Mouse (Mus musculus): Measurements from ENCODE around the gene Pde1a. TPM values are rescaled to one million over a fixed set of nuclear protein-coding genes. Genes with fewer than 3 reads are reported as not detected.
"Not testable (repeated sequence)": the region's sequence is repeated elsewhere in the genome, so short reads cannot be mapped to it uniquely, and the experiment has no call there.

Gene Pde1a
- polyA plus RNA-seq, 1 experiment = 3.1 TPM

- TF ChIP-seq CTCF (IDR thresholded peaks at IDR 0.05; ENCODE audit: insufficient read depth, low read length) (no peak), POLR2A (IDR thresholded peaks at IDR 0.05; ENCODE audit: borderline replicate concordance, extremely low read depth, low read depth, low read length) (no peak)
- DNase-seq = no peak
- H3K4me3 ChIP-seq (replicated peaks; ENCODE audit: extremely low read depth, low read depth, low read length) = no peak overlapping the region
- no peaks in the 10 kb centered on the region for H3K4me1 ChIP-seq (ENCODE audit: control insufficient read depth, insufficient read depth, low read length)
- WGBS = 84% methylated on average over 6 of the region's 6 CpGs
These were observed 245.5 kb downstream of the Pde1a start for GRCm38 (mm10) chr2:79883631-79884350.

GRCm38 (mm10) chr2:79883210-79883609 is 246.0 kb downstream of the Pde1a start:
- WGBS = 92% methylated on average over 4 of the region's 4 CpGs
- Histone ChIP-seq H3K4me1 (ENCODE audit: control insufficient read depth, insufficient read depth, low read length) (no peaks in the 10 kb centered on the region), H3K4me3 (replicated peaks; ENCODE audit: extremely low read depth, low read depth, low read length) (no peak overlapping the region)
- TF ChIP-seq CTCF (IDR thresholded peaks at IDR 0.05; ENCODE audit: insufficient read depth, low read length) = no peak
- TF ChIP-seq POLR2A (IDR thresholded peaks at IDR 0.05; ENCODE audit: borderline replicate concordance, extremely low read depth, low read depth, low read length) = no peak
- DNase-seq = no peak

- Histone ChIP-seq H3K4me3 (replicated peaks; ENCODE audit: extremely low read depth, low read depth, low read length) (no peak overlapping the region), H3K4me1 (ENCODE audit: control insufficient read depth, insufficient read depth, low read length) (no peaks in the 10 kb centered on the region)
- WGBS = 45% methylated on average over 9 of the region's 9 CpGs
- peak; percentile 43; the same call in 1 of the 2 replicates for TF ChIP-seq CTCF (IDR thresholded peaks at IDR 0.05; ENCODE audit: insufficient read depth, low read length)
- TF ChIP-seq POLR2A (IDR thresholded peaks at IDR 0.05; ENCODE audit: borderline replicate concordance, extremely low read depth, low read depth, low read length) = no peak
- peak; percentile 4 for DNase-seq
These were observed 263.8 kb downstream of the Pde1a start for GRCm38 (mm10) chr2:79865275-79865999.

GRCm38 (mm10) chr2:79856874-79857273 is 272.4 kb downstream of the Pde1a start:
- TF ChIP-seq POLR2A (IDR thresholded peaks at IDR 0.05; ENCODE audit: borderline replicate concordance, extremely low read depth, low read depth, low read length) (no peak), CTCF (IDR thresholded peaks at IDR 0.05; ENCODE audit: insufficient read depth, low read length) (no peak)
- DNase-seq = no peak
- Histone ChIP-seq H3K4me1 (ENCODE audit: control insufficient read depth, insufficient read depth, low read length) (no peaks in the 10 kb centered on the region), H3K4me3 (replicated peaks; ENCODE audit: extremely low read depth, low read depth, low read length) (no peak overlapping the region)
- WGBS = 79% methylated on average over 1 of the region's 1 CpGs

GRCm38 (mm10) chr2:79847396-79847795 is 281.9 kb downstream of the Pde1a start:
- not testable (repeated sequence) for H3K4me1 ChIP-seq (ENCODE audit: control insufficient read depth, insufficient read depth, low read length); H3K4me3 ChIP-seq (replicated peaks; ENCODE audit: extremely low read depth, low read depth, low read length); DNase-seq
- WGBS = 87% methylated on average over 13 of the region's 13 CpGs

GRCm38 (mm10) chr2:79839513-79839912 is 289.7 kb downstream of the Pde1a start:
- H3K4me1 ChIP-seq (ENCODE audit: control insufficient read depth, insufficient read depth, low read length) = no peaks in the 10 kb centered on the region
- no peak for TF ChIP-seq CTCF (IDR thresholded peaks at IDR 0.05; ENCODE audit: insufficient read depth, low read length)
- TF ChIP-seq POLR2A (IDR thresholded peaks at IDR 0.05; ENCODE audit: borderline replicate concordance, extremely low read depth, low read depth, low read length) = no peak
- no peak overlapping the region for H3K4me3 ChIP-seq (replicated peaks; ENCODE audit: extremely low read depth, low read depth, low read length)
- 33% methylated on average over 5 of the region's 5 CpGs for WGBS
- no peak for DNase-seq

DNA sequence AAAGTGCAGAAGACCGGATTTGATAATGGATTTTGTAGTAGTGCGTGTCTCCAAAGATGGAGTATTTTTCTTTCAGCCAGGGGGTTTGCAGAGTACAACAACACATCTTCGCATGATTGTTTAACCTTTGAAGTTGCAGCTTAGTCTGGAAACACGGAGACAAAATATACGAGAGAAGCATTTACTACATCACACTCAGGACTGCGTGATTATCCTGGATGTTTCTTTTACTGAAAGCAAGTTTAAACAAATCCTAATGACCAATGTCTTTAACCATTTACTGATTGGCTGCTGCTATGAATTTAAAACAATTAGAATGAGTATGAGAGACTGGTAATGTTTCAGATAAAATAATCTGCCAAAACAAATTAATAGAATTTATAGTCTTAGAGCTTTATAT is 290.2 kb downstream of the Pde1a start:
- WGBS = 45% methylated on average over 6 of the region's 6 CpGs
- no peak for DNase-seq
- TF ChIP-seq CTCF (IDR thresholded peaks at IDR 0.05; ENCODE audit: insufficient read depth, low read length) (no peak), POLR2A (IDR thresholded peaks at IDR 0.05; ENCODE audit: borderline replicate concordance, extremely low read depth, low read depth, low read length) (no peak)
- Histone ChIP-seq H3K4me3 (replicated peaks; ENCODE audit: extremely low read depth, low read depth, low read length) (no peak overlapping the region), H3K4me1 (ENCODE audit: control insufficient read depth, insufficient read depth, low read length) (no peaks in the 10 kb centered on the region)

- 65% methylated on average over 4 of the region's 4 CpGs for WGBS
- Histone ChIP-seq H3K4me1 (ENCODE audit: control insufficient read depth, insufficient read depth, low read length) (no peaks in the 10 kb centered on the region), H3K4me3 (replicated peaks; ENCODE audit: extremely low read depth, low read depth, low read length) (no peak overlapping the region)
- TF ChIP-seq POLR2A (IDR thresholded peaks at IDR 0.05; ENCODE audit: borderline replicate concordance, extremely low read depth, low read depth, low read length) (no peak), CTCF (IDR thresholded peaks at IDR 0.05; ENCODE audit: insufficient read depth, low read length) (no peak)
- DNase-seq = no peak
These were observed 303.4 kb downstream of the Pde1a start for GRCm38 (mm10) chr2:79825853-79826252.

DNA sequence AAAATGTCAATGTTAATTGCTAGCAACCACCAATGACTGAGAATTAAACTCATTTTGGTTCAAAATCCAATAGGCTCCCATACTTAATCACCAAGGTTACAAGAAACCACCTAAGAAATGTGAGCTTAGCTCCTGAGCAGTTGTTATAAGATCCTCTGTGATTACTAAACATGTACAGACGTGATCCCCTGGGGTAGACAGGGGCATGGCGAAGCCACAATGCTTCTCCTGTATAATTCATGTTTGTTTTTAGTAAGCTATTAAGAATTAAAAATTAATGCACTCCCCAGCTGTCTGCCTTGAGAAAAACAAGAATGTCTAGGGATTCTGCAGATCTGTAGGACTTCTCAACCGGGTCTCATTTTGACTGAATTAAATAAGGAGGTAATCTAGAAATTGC is 309.7 kb downstream of the Pde1a start:
- TF ChIP-seq CTCF (IDR thresholded peaks at IDR 0.05; ENCODE audit: insufficient read depth, low read length) (no peak), POLR2A (IDR thresholded peaks at IDR 0.05; ENCODE audit: borderline replicate concordance, extremely low read depth, low read depth, low read length) (no peak)
- no peaks in the 10 kb centered on the region for H3K4me1 ChIP-seq (ENCODE audit: control insufficient read depth, insufficient read depth, low read length)
- WGBS = 82% methylated on average over 3 of the region's 3 CpGs
- DNase-seq = no peak
- H3K4me3 ChIP-seq (replicated peaks; ENCODE audit: extremely low read depth, low read depth, low read length) = no peak overlapping the region

Measured in lung, adult 2 months (tissue).